Mouse (Mus musculus) embryonic facial prominence, embryonic 11.5 days (tissue): ENCODE measurements around the gene Map3k12. TPM values are rescaled to one million over a fixed set of nuclear protein-coding genes. Genes with fewer than 3 reads are reported as not detected.

ENCODE experiments used
- ATAC-seq: fragments of 200-750 bp; cut with Nextera tagmentation; replicated peaks from 2 replicates; pipeline ENCODE4 v1.8.0; 2017; ENCODE audit warnings: low read depth; ENCODE audit not compliant: insufficient number of reproducible peaks, low FRiP score, low TSS enrichment
- DNase-seq: peaks from one replicate; pipeline ENCODE4 v3.0.0-alpha.2; 2015; ENCODE audit warnings: low spot score
- H3K27ac ChIP-seq: fragments of 300-500 bp; sonication (generic); replicated peaks from 2 replicates; pipeline ENCODE4 v1.5.1; 2014; ENCODE audit warnings: mild to moderate bottlenecking, low read depth, low read length, control low read depth
- H3K27me3 ChIP-seq: fragments of 300-500 bp; sonication (generic); 2 replicates; pipeline ENCODE4 v1.6.1; 2014; ENCODE audit warnings: mild to moderate bottlenecking, low read length, moderate library complexity, mixed read lengths; ENCODE audit not compliant: control insufficient read depth, insufficient read depth
- H3K36me3 ChIP-seq: fragments of 300-500 bp; sonication (generic); replicated peaks from 2 replicates; pipeline ENCODE4 v1.6.1; 2014; ENCODE audit warnings: low read depth, mild to moderate bottlenecking, low read length, moderate library complexity, mixed read lengths; ENCODE audit not compliant: control insufficient read depth, insufficient read depth
- H3K4me1 ChIP-seq: fragments of 300-500 bp; sonication (generic); 2 replicates; pipeline ENCODE4 v1.6.1; 2014; ENCODE audit warnings: low read length, mixed read lengths; ENCODE audit not compliant: control insufficient read depth, insufficient read depth
- H3K4me2 ChIP-seq: fragments of 300-500 bp; sonication (generic); 2 replicates; pipeline ENCODE4 v1.6.1; 2014; ENCODE audit warnings: low read depth, mild to moderate bottlenecking, control low read depth, low read length, moderate library complexity
- H3K4me3 ChIP-seq: fragments of 300-500 bp; sonication (generic); 2 replicates; pipeline ENCODE4 v1.5.1; 2014; ENCODE audit warnings: low read depth, low read length, control low read depth
- H3K9ac ChIP-seq: fragments of 300-500 bp; sonication (generic); replicated peaks from 2 replicates; pipeline ENCODE4 v1.6.1; 2014; ENCODE audit warnings: mild to moderate bottlenecking, control low read depth, low read length
- H3K9me3 ChIP-seq: fragments of 300-500 bp; sonication (generic); replicated peaks from 2 replicates; pipeline ENCODE4 v1.6.1; 2016; ENCODE audit warnings: mild to moderate bottlenecking, low read length, inconsistent platforms, mixed read lengths; ENCODE audit not compliant: control insufficient read depth
- WGBS: fragments of 180-500 bp; shearing (Covaris S2); extraction: QIAGEN DNeasy Blood & Tissue Kit; methylation state at CpG from one replicate; pipeline ENCODE4 v1.1.7; 2014; 5-methylcytosine and 5-hydroxymethylcytosine counted together
- polyA plus RNA-seq: library from polyadenylated mRNA; unstranded; fragments of >200 nt; fragmentation: Nextera tagmentation; extraction: Ambion mirVana; gene quantifications from 2 replicates; pipeline ENCODE4 v1.2.1, GENCODE M21; 2014

Map3k12 gene
- polyA plus RNA-seq, 1 experiment from 2014 or later, result 13.4 TPM

DNA sequence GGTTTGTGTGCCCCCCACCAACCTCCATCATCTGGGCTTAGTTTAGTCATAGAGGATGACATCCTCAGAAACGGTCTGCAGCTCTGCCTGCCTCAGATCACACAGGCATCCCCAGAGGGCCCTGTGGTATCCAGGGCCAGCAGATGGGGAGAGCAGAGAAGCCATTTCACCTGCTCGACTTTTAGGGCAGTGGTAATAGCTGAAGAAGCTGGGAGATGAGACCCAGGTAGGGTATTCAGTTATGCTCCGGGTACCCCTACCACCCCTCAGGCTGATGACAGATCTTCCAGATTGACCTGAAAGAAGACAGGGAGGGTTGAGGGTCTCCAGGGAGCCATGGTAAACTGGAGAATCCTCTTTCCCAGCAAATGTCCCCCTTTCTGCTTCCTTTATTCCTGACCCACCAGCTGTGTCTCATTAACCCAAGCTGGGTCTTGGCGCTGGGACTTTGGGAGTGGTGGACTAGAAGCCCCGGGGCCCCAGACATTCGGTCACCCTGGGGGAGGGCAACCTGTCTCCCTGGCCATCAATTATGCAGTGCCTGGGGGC lies 5.5 kb downstream of the Map3k12 start:
- Histone ChIP-seq H3K36me3 (no peaks in the 10 kb centered on the region), H3K9me3 (no peaks in the 10 kb centered on the region), H3K9ac (no peak overlapping the region), H3K4me2 (peak overlapping the region; percentile 81; the same call in 1 of the 2 replicates), H3K27me3 (no peaks in the 10 kb centered on the region), H3K27ac (peak overlapping the region; percentile 67; the same call in 1 of the 2 replicates), H3K4me3 (no peak overlapping the region), H3K4me1 (peaks cover 8% of the 10 kb centered on the region)
- DNase-seq (peak; percentile 67), ATAC-seq (0 out of 2 replicates have a peak, but pooled peaks have one; percentile 5)
- 6% methylated on average over 6 of the region's 6 CpGs for WGBS

DNA sequence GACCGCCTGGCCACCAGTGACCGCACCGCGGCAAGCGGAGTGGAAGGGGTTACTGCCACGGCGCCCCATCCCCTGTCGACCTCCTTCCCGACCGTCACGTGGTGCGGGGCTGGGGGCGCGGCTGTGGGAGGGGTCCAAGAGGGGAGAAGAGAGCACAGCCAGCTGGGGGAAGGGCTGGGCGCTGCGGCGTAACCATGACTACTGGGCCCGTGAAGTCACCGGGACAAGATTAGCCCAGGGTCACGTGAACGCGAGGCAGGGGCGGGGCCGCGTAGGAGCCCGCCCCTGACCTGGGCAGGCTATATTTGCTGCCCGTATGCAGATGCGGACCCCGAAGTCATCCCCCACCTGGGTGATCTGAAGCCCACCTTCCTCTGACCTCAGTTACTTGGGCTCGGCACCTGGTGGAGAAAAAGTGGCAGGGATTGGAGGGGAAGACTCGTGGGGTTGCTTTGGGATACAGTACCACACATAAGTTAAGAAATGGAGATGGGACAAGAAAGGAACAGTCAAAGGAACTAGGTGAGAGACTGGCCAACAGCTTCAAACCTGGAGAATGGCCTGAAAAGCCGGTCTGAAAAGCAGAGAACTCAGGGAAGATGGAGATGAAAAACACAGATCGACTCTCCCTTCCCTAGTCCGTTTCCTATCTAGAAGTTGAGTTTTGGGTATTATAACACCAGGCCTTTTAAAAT lies 6.1 kb downstream of the Map3k12 start:
- DNase-seq (peak; percentile 96), ATAC-seq (peak; percentile 90)
- peak overlapping the region; percentile 57 for H3K4me3 ChIP-seq
- no peaks in the 10 kb centered on the region for H3K9me3 ChIP-seq
- H3K27me3 ChIP-seq, result no peaks in the 10 kb centered on the region
- no peaks in the 10 kb centered on the region for H3K36me3 ChIP-seq
- peaks cover 8% of the 10 kb centered on the region for H3K4me1 ChIP-seq
- WGBS, result 3% methylated on average over 34 of the region's 34 CpGs
- peak overlapping the region; percentile 81 for H3K4me2 ChIP-seq
- peak overlapping the region; percentile 68 for H3K9ac ChIP-seq
- peak overlapping the region; percentile 67 for H3K27ac ChIP-seq

DNA sequence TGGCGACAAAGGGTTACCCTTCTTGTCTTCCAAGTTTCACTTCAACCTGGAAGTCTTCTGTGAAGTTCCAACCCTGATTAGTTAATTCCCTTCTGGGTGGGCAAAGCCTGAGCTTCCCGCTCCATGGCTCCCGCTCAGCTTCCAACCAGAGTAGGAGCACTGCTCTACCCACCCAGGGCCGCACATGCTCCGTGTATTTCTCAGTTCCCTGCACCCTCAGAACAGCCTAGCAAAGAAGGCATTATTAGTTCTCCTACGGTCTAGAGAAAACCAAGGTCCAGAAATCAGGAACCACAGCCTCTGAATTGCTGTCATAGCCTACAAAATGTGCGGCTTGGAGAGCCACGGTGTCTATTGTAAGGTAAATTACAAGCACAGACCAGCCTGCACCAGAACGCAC lies 6.8 kb downstream of the Map3k12 start:
- peak; percentile 57 for ATAC-seq
- peaks cover 8% of the 10 kb centered on the region for H3K4me1 ChIP-seq

DNA sequence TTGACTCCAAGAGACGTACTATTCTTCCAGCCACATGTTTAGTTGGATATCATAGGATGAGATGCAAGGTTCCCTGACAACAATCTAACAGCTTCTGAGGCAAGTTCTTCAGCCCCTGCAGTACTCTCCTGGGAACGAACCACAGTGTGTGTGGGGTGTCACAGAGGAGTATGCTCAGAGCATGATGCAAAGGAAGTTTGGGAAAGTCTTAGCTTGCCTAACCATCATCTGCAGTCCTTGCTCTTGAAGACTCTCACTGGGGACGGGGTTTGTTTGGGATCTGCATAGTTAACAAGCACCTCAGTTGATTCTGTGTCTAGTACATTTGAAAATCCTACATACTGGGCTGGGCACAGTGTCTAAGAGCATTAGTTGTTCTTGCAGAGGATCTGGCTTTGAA lies 8.5 kb downstream of the Map3k12 start:
- Histone ChIP-seq H3K4me1 (peaks cover 8% of the 10 kb centered on the region), H3K27me3 (no peaks in the 10 kb centered on the region), H3K9ac (no peak overlapping the region), H3K4me3 (no peak overlapping the region), H3K9me3 (no peaks in the 10 kb centered on the region), H3K36me3 (peaks cover 3% of the 10 kb centered on the region; the same call in 1 of the 2 replicates), H3K4me2 (no peak overlapping the region), H3K27ac (no peak overlapping the region)
- DNase-seq (no peak), ATAC-seq (no peak)
- WGBS, result 86% methylated on average over 3 of the region's 3 CpGs

More for the DNA sequence above, 6.8 kb downstream of the Map3k12 start:
- DNase-seq, result peak; percentile 26
- 6% methylated on average over 9 of the region's 9 CpGs for WGBS
- peak overlapping the region; percentile 67; the same call in 1 of the 2 replicates for H3K27ac ChIP-seq
- H3K4me3 ChIP-seq, result peak overlapping the region; percentile 57
- H3K36me3 ChIP-seq, result no peaks in the 10 kb centered on the region
- H3K9ac ChIP-seq, result peak overlapping the region; percentile 68
- H3K9me3 ChIP-seq, result no peaks in the 10 kb centered on the region
- H3K27me3 ChIP-seq, result no peaks in the 10 kb centered on the region
- peak overlapping the region; percentile 81 for H3K4me2 ChIP-seq

DNA sequence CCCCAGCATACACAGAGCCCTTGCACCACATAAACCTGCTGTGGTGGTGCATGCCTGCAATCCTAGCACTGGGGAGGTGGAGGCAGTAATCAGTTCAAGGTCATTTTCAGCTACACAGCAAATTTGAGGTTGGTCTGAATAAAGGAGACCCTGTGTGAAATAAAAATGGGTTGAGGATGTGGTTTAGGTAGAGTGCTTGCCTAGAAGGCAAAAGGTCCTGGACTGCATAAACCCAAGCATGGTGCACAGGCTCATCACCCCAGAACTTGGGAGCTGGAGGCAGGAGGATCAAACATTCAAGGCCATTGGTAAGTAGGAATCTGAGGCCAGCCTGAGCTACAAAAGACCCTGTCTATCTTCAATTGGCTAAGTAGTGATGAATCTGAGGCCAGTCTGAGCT lies 9.3 kb downstream of the Map3k12 start:
- H3K4me2 ChIP-seq, result no peak overlapping the region
- no peak overlapping the region for H3K4me3 ChIP-seq
- H3K9ac ChIP-seq, result no peak overlapping the region
- peaks cover 3% of the 10 kb centered on the region; the same call in 1 of the 2 replicates for H3K36me3 ChIP-seq
- H3K27me3 ChIP-seq, result no peaks in the 10 kb centered on the region
- peaks cover 8% of the 10 kb centered on the region for H3K4me1 ChIP-seq
- ATAC-seq (no peak), DNase-seq (no peak)
- no peak overlapping the region for H3K27ac ChIP-seq
- no peaks in the 10 kb centered on the region for H3K9me3 ChIP-seq

DNA sequence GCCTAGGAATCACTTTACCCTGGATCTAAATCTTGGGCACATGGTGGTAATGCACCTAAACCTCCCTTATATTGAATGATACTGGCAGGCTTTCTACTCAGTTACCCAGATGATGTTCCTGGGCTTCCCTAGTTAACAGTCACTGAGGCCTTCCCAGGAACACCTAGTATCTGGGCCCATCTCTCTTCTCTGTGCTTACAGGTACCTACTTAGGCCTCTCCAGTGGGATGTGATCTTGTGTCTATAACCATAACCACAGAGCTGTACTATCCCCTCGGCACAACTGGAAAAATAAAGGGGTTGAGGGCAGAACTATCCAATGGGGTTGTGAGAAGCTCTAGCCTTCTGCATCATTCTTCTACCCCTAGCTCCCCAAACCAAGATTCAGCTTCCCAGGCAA lies 10.0 kb downstream of the Map3k12 start:
- DNase-seq (no peak), ATAC-seq (no peak)
- H3K9ac ChIP-seq, result no peak overlapping the region
- no peak overlapping the region for H3K4me3 ChIP-seq
- no peaks in the 10 kb centered on the region for H3K27me3 ChIP-seq
- peaks cover 6% of the 10 kb centered on the region; the same call in 1 of the 2 replicates for H3K36me3 ChIP-seq
- H3K4me2 ChIP-seq, result no peak overlapping the region
- no peak overlapping the region for H3K27ac ChIP-seq
- H3K4me1 ChIP-seq, result peaks cover 6% of the 10 kb centered on the region
- no peaks in the 10 kb centered on the region for H3K9me3 ChIP-seq
- 94% methylated on average over 1 of the region's 1 CpGs for WGBS

DNA sequence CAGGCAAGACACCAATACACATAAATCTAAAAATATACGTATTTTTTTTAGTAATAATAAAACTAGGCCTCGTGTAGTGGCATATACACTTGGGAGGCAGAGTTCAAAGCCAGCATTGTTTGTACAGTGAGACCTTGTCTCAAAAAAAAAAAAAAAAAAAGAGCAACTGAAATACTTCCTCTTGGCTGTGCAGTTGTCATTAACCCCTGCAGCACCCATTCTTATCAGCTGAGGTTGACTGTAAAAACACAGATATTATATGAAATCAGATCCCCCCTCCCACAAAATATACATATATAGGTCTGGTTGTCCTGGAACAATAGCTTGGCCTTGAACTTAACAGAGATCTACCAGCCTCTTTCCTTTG lies 10.4 kb downstream of the Map3k12 start:
- Histone ChIP-seq H3K4me3 (no peak overlapping the region), H3K4me2 (no peak overlapping the region), H3K9me3 (no peaks in the 10 kb centered on the region), H3K36me3 (peaks cover 9% of the 10 kb centered on the region), H3K27me3 (no peaks in the 10 kb centered on the region), H3K4me1 (peaks cover 2% of the 10 kb centered on the region), H3K9ac (no peak overlapping the region), H3K27ac (no peak overlapping the region)
- DNase-seq (no peak), ATAC-seq (no peak)
- 66% methylated on average over 2 of the region's 2 CpGs for WGBS

DNA sequence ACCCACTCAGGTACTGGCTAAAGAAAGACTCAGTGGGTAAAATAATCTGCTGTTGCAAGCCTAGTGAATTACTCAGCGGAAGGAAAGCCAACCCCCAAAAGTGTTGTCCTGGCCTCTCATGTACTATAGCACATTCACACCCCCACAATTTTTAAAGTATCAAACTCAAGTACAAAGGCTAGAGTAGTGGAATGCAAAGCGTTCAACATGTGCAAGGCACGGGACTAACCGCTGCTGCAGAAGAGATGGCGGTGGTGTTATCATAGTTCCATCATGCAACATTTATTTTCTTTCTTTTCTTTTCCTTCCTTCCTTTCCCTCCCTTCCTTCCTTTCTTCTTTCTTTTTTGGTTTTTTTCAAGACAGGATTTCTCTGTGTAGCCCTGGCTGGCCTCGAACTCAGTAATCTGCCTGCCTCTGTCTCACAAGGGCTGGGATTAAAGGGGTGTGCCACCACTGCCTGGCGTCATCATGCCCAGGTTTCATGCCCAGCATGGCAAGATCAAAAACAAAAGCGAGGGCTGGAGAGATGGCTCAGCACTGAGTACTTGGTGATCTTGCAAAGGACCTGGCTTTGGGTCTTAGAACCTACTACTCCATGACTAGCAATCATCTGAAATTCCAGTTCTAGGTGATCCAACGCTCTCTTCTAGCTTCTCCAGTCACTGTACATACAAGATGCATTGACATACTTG lies 10.9 kb downstream of the Map3k12 start:
- no peaks in the 10 kb centered on the region; the same call in 1 of the 2 replicates for H3K4me1 ChIP-seq
- no peak overlapping the region for H3K9ac ChIP-seq
- ATAC-seq, result no peak
- DNase-seq, result no peak
- H3K4me3 ChIP-seq, result no peak overlapping the region
- H3K4me2 ChIP-seq, result no peak overlapping the region
- no peaks in the 10 kb centered on the region for H3K9me3 ChIP-seq
- H3K27me3 ChIP-seq, result no peaks in the 10 kb centered on the region
- no peak overlapping the region for H3K27ac ChIP-seq
- 91% methylated on average over 9 of the region's 9 CpGs for WGBS
- peaks cover 14% of the 10 kb centered on the region for H3K36me3 ChIP-seq
